Mouse (Mus musculus): ENCODE data around the gene Trhde. TPM values are rescaled to one million over a fixed set of nuclear protein-coding genes. Genes with fewer than 3 reads are reported as not detected.

Trhde gene
- polyA plus RNA-seq, 1 experiment = 15.3 TPM

DNA sequence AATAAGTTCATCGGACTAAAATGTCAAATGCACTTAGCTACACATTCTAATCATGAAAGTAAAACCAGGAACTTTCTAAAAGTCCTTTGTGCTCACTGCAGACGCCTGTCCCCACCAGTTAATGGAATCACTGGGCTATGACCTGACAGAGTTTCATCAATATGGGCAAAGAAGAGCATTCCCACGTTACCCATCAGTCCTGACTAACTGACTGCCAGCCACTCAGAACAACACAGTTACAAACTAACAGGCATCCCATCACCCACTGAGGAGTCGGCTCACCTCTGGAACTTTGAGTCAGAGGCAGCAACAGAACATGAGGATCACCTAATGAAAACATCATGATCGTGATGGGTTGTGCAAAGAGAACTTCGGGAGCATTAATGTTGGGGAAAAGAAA, 438.7 kb downstream of the Trhde start:
- TF ChIP-seq CTCF (IDR thresholded peaks at IDR 0.05; ENCODE audit: extremely low read depth, insufficient read depth, low read length) (no peak), POLR2A (IDR thresholded peaks at IDR 0.05; ENCODE audit: extremely low read depth, insufficient read depth, low read length) (no peak)
- H3K4me3 ChIP-seq (ENCODE audit: insufficient read depth, low read length) = no peak overlapping the region
- no peak overlapping the region for H3K27ac ChIP-seq (ENCODE audit: insufficient read depth, low read length)
- H3K4me1 ChIP-seq (ENCODE audit: control insufficient read depth, insufficient read depth, low read length) = no peaks in the 10 kb centered on the region

GRCm38 (mm10) chr10:114362631-114363030, 439.5 kb downstream of the Trhde start:
- H3K27ac ChIP-seq (ENCODE audit: insufficient read depth, low read length) = no peak overlapping the region
- H3K4me1 ChIP-seq (ENCODE audit: control insufficient read depth, insufficient read depth, low read length) = no peaks in the 10 kb centered on the region
- no peak overlapping the region for H3K4me3 ChIP-seq (ENCODE audit: insufficient read depth, low read length)
- no peak for TF ChIP-seq CTCF (IDR thresholded peaks at IDR 0.05; ENCODE audit: extremely low read depth, insufficient read depth, low read length)
- TF ChIP-seq POLR2A (IDR thresholded peaks at IDR 0.05; ENCODE audit: extremely low read depth, insufficient read depth, low read length) = no peak

Measured in cortical plate, adult 2 months (tissue).